Mouse (Mus musculus): ENCODE measurements around the gene Fblim1. TPM values are rescaled to one million over a fixed set of nuclear protein-coding genes. Genes with fewer than 3 reads are reported as not detected.

Fblim1 gene
- polyA plus RNA-seq, 1 experiment from 2014 or later = 27.8 TPM

DNA sequence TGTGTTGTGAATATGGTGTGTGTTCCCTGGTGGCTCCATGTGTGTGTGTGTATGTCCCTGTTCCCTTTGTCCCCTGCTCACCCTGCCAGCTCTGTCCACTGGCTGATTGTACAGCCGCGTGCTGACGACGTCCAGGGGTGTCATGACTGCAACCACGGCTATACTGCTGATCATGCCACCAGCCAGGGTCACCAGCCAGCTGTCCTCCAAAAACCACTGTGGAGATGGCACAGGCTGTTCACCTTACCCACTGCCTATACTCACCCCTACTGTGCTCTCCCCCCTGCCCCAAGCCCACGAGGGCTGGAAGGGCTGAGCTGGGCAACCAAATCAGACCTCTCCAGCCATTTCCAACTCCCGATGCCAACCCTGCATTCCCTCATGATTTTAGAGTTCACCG, 15.4 kb upstream of the Fblim1 start:
- Histone ChIP-seq H3K9me3 (ENCODE audit: control insufficient read depth, low read length) (no peaks in the 10 kb centered on the region), H3K4me1 (replicated peaks; ENCODE audit: control insufficient read depth, insufficient read depth, low read length) (peaks cover 7% of the 10 kb centered on the region), H3K9ac (replicated peaks; ENCODE audit: low read depth, low read length) (no peak overlapping the region), H3K27ac (ENCODE audit: low read length) (no peak overlapping the region), H3K4me2 (ENCODE audit: low read length) (no peak overlapping the region), H3K4me3 (replicated peaks; ENCODE audit: low read length) (no peak overlapping the region), H3K36me3 (ENCODE audit: control insufficient read depth, insufficient read depth) (peaks cover 6% of the 10 kb centered on the region; the same call in 1 of the 2 replicates), H3K27me3 (replicated peaks; ENCODE audit: control insufficient read depth, insufficient read depth, low read length) (no peaks in the 10 kb centered on the region)
- no peak for ATAC-seq
- WGBS = 82% methylated on average over 8 of the region's 8 CpGs

- 86% methylated on average over 9 of the region's 9 CpGs for WGBS
These were observed 13.5 kb upstream of the Fblim1 start for GRCm38 (mm10) chr4:141619299-141619883.

DNA sequence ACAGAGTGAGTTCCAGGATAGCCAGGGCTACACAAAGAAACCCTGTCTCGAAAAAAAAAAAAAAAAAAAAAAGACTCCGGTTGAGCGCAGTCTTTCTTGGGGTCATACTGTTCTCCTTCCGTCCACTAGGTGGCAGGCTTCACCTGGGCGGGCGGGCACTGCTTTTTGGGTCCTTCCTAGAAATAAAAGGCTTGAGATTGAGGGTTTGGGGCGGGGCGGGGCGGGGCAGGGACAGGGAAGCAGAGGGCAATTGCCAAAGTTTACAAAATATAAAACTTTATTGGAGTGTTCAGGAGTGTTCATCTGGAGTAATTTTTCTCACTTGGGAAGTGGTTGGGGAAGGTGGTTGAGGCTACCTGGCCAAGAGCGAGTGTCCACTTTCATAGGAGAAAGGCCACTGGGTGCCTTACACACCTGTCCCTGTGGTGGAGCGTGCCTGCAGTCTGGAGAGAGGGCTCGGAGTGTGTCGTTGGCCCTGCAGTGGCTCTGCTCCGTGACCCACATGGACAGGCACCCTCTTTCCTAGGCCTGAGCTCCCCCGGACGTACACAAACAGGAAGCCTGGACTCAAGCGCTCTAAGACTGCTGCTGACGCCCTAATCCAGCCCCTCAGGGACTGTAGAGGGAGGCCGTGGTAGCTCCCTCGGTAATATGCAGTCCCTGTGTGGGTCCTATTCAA, 12.8 kb upstream of the Fblim1 start, which contains the start of gene Tmem82:
Tmem82 (minus strand) TSS at position 69 of the 679 bp plus-strand sequence.
- H3K27me3 ChIP-seq (replicated peaks; ENCODE audit: control insufficient read depth, insufficient read depth, low read length) = no peaks in the 10 kb centered on the region
- no peak for ATAC-seq
- H3K4me1 ChIP-seq (replicated peaks; ENCODE audit: control insufficient read depth, insufficient read depth, low read length) = peaks cover 7% of the 10 kb centered on the region
- peak within 1 kb of the TSS; percentile 2; the same call in 1 of the 2 replicates for H3K4me3 ChIP-seq (replicated peaks; ENCODE audit: low read length)
- no peak within 1 kb of the TSS for H3K27ac ChIP-seq (ENCODE audit: low read length)
- no peaks in the 10 kb centered on the region for H3K9me3 ChIP-seq (ENCODE audit: control insufficient read depth, low read length)
- peak within 1 kb of the TSS; percentile 36 for H3K4me2 ChIP-seq (ENCODE audit: low read length)
- WGBS = 24% methylated on average over 20 of the region's 20 CpGs
- no peaks in the 10 kb centered on the region for H3K36me3 ChIP-seq (ENCODE audit: control insufficient read depth, insufficient read depth)
- H3K9ac ChIP-seq (replicated peaks; ENCODE audit: low read depth, low read length) = no peak within 1 kb of the TSS

More at GRCm38 (mm10) chr4:141619299-141619883, 13.5 kb upstream of the Fblim1 start:
- no peaks in the 10 kb centered on the region for H3K27me3 ChIP-seq (replicated peaks; ENCODE audit: control insufficient read depth, insufficient read depth, low read length)
- H3K4me1 ChIP-seq (replicated peaks; ENCODE audit: control insufficient read depth, insufficient read depth, low read length) = peaks cover 7% of the 10 kb centered on the region
- no peaks in the 10 kb centered on the region for H3K36me3 ChIP-seq (ENCODE audit: control insufficient read depth, insufficient read depth)
- no peak overlapping the region for H3K4me3 ChIP-seq (replicated peaks; ENCODE audit: low read length)
- H3K27ac ChIP-seq (ENCODE audit: low read length) = no peak overlapping the region
- ATAC-seq = no peak
- no peaks in the 10 kb centered on the region for H3K9me3 ChIP-seq (ENCODE audit: control insufficient read depth, low read length)
- no peak overlapping the region for H3K9ac ChIP-seq (replicated peaks; ENCODE audit: low read depth, low read length)
- no peak overlapping the region for H3K4me2 ChIP-seq (ENCODE audit: low read length)

GRCm38 (mm10) chr4:141617863-141618564, 12.1 kb upstream of the Fblim1 start:
- Histone ChIP-seq H3K9me3 (ENCODE audit: control insufficient read depth, low read length) (no peaks in the 10 kb centered on the region), H3K4me3 (replicated peaks; ENCODE audit: low read length) (peak overlapping the region; percentile 2; the same call in 1 of the 2 replicates), H3K9ac (replicated peaks; ENCODE audit: low read depth, low read length) (no peak overlapping the region), H3K27ac (ENCODE audit: low read length) (no peak overlapping the region), H3K36me3 (ENCODE audit: control insufficient read depth, insufficient read depth) (no peaks in the 10 kb centered on the region), H3K27me3 (replicated peaks; ENCODE audit: control insufficient read depth, insufficient read depth, low read length) (no peaks in the 10 kb centered on the region), H3K4me1 (replicated peaks; ENCODE audit: control insufficient read depth, insufficient read depth, low read length) (peaks cover 7% of the 10 kb centered on the region), H3K4me2 (ENCODE audit: low read length) (peak overlapping the region; percentile 36)
- no peak for ATAC-seq
- WGBS = 18% methylated on average over 21 of the region's 22 CpGs

GRCm38 (mm10) chr4:141617299-141617698, 11.4 kb upstream of the Fblim1 start:
- WGBS = 5% methylated on average over 20 of the region's 20 CpGs
- no peak overlapping the region for H3K27ac ChIP-seq (ENCODE audit: low read length)
- 0 out of 2 replicates have a peak, but pooled peaks have one; percentile 16 for ATAC-seq
- H3K27me3 ChIP-seq (replicated peaks; ENCODE audit: control insufficient read depth, insufficient read depth, low read length) = no peaks in the 10 kb centered on the region
- no peak overlapping the region for H3K4me3 ChIP-seq (replicated peaks; ENCODE audit: low read length)
- H3K9ac ChIP-seq (replicated peaks; ENCODE audit: low read depth, low read length) = no peak overlapping the region
- no peaks in the 10 kb centered on the region for H3K9me3 ChIP-seq (ENCODE audit: control insufficient read depth, low read length)
- H3K4me2 ChIP-seq (ENCODE audit: low read length) = peak overlapping the region; percentile 36
- H3K4me1 ChIP-seq (replicated peaks; ENCODE audit: control insufficient read depth, insufficient read depth, low read length) = peaks cover 7% of the 10 kb centered on the region
- no peaks in the 10 kb centered on the region for H3K36me3 ChIP-seq (ENCODE audit: control insufficient read depth, insufficient read depth)

DNA sequence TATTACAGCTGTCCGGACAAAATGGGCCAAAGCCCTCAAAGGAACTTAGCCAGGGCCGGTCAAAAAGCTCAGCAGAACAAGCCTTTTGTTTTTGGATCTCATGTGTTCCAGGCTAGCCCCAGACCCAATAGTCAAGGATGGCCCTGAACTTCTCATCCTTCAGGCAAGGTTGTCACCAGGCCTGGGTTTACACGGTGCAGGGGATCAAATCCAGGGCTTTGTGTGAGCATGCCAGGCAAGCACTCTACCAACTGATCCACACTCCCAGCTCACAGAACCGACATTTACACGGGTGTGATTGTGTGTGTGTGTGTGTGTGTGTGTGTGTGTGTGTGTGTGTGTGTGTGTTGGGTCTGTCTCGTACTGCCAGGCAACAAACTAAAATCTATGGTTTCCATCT, 10.9 kb upstream of the Fblim1 start:
- Histone ChIP-seq H3K9ac (replicated peaks; ENCODE audit: low read depth, low read length) (no peak overlapping the region), H3K9me3 (ENCODE audit: control insufficient read depth, low read length) (no peaks in the 10 kb centered on the region), H3K4me3 (replicated peaks; ENCODE audit: low read length) (no peak overlapping the region), H3K27me3 (replicated peaks; ENCODE audit: control insufficient read depth, insufficient read depth, low read length) (no peaks in the 10 kb centered on the region), H3K4me2 (ENCODE audit: low read length) (no peak overlapping the region), H3K4me1 (replicated peaks; ENCODE audit: control insufficient read depth, insufficient read depth, low read length) (peaks cover 7% of the 10 kb centered on the region), H3K36me3 (ENCODE audit: control insufficient read depth, insufficient read depth) (no peaks in the 10 kb centered on the region), H3K27ac (ENCODE audit: low read length) (no peak overlapping the region)
- 77% methylated on average over 6 of the region's 6 CpGs for whole genome bisulfite sequencing
- ATAC-seq = no peak

DNA sequence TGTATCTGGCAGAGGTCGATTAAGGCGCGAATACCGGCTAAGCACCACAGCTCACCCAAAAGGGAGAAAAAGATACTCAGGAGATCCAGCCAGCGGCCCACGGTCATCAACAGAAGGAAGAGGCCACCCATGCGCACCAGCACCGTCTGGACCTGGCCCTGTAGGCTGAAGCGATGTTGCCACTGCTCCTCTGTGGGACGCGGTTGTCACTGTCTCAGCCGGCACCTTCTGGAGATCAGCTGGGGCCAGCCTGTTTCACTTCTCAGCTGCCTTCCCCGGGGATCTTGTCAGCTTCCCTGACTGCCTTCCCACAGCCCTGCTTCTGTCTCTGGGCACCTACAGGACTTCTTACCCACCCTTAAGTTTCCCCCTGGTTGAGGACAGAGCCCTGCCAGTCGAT, 9.1 kb upstream of the Fblim1 start:
- Histone ChIP-seq H3K4me2 (ENCODE audit: low read length) (no peak overlapping the region), H3K4me3 (replicated peaks; ENCODE audit: low read length) (no peak overlapping the region), H3K27me3 (replicated peaks; ENCODE audit: control insufficient read depth, insufficient read depth, low read length) (no peaks in the 10 kb centered on the region), H3K4me1 (replicated peaks; ENCODE audit: control insufficient read depth, insufficient read depth, low read length) (peaks cover 7% of the 10 kb centered on the region), H3K9me3 (ENCODE audit: control insufficient read depth, low read length) (no peaks in the 10 kb centered on the region), H3K36me3 (ENCODE audit: control insufficient read depth, insufficient read depth) (no peaks in the 10 kb centered on the region), H3K27ac (ENCODE audit: low read length) (no peak overlapping the region), H3K9ac (replicated peaks; ENCODE audit: low read depth, low read length) (no peak overlapping the region)
- ATAC-seq = no peak
- 90% methylated on average over 14 of the region's 14 CpGs for WGBS

GRCm38 (mm10) chr4:141609538-141609937, 3.6 kb upstream of the Fblim1 start:
- Histone ChIP-seq H3K27me3 (replicated peaks; ENCODE audit: control insufficient read depth, insufficient read depth, low read length) (no peaks in the 10 kb centered on the region), H3K9ac (replicated peaks; ENCODE audit: low read depth, low read length) (no peak overlapping the region), H3K9me3 (ENCODE audit: control insufficient read depth, low read length) (no peaks in the 10 kb centered on the region), H3K4me2 (ENCODE audit: low read length) (no peak overlapping the region), H3K36me3 (ENCODE audit: control insufficient read depth, insufficient read depth) (no peaks in the 10 kb centered on the region), H3K27ac (ENCODE audit: low read length) (no peak overlapping the region), H3K4me3 (replicated peaks; ENCODE audit: low read length) (no peak overlapping the region), H3K4me1 (replicated peaks; ENCODE audit: control insufficient read depth, insufficient read depth, low read length) (no peaks in the 10 kb centered on the region)
- 77% methylated on average over 6 of the region's 6 CpGs for WGBS
- ATAC-seq = no peak

DNA sequence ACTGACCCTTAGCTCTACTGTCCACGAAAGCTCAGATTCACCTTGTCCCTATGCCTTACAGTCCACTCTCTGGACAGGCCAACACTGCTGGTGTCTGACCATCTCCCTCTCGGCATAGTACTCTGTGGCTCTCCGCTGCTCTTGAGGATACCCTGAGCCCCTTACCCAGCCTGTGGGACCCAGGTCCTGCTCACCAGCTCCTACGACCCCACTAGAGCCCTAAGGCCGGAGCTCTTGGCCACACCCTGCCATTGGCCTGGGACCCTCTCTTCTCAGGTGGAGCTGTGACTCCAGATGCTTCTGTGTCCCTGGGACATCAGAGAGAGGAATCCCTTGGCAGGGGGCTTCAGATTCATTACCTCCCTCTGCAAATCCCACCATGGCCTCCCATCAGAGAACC, 475 bp downstream of the Fblim1 start:
- 88% methylated on average over 5 of the region's 5 CpGs for WGBS
- Histone ChIP-seq H3K36me3 (ENCODE audit: control insufficient read depth, insufficient read depth) (no peaks in the 10 kb centered on the region), H3K27ac (ENCODE audit: low read length) (no peak overlapping the region), H3K9me3 (ENCODE audit: control insufficient read depth, low read length) (no peaks in the 10 kb centered on the region), H3K4me2 (ENCODE audit: low read length) (no peak overlapping the region), H3K4me3 (replicated peaks; ENCODE audit: low read length) (no peak overlapping the region), H3K4me1 (replicated peaks; ENCODE audit: control insufficient read depth, insufficient read depth, low read length) (0 out of 2 replicates have a peak, but pooled peaks cover 2% of the 10 kb centered on the region), H3K9ac (replicated peaks; ENCODE audit: low read depth, low read length) (no peak overlapping the region), H3K27me3 (replicated peaks; ENCODE audit: control insufficient read depth, insufficient read depth, low read length) (no peaks in the 10 kb centered on the region; the same call in 1 of the 2 replicates)
- ATAC-seq = no peak

Measured in forebrain, embryonic 16.5 days (tissue).